Mouse (Mus musculus): ENCODE measurements around the gene Ppp2r5a.
"Not testable (repeated sequence)": the region's sequence is repeated elsewhere in the genome, so short reads cannot be mapped to it uniquely, and the experiment has no call there.

Gene Ppp2r5a

GRCm38 (mm10) chr1:191403074-191403473 lies at the start of gene Ppp2r5a:
TSS of gene Ppp2r5a (minus strand) at chr1:191403272.
- DNase-seq (ENCODE audit: low read depth, low spot score): no peak

- DNase-seq (ENCODE audit: low read depth, low spot score): no peak
These were observed 47.5 kb upstream of the Ppp2r5a start for GRCm38 (mm10) chr1:191450614-191451013.

- DNase-seq (ENCODE audit: low read depth, low spot score): no peak
These were observed 46.5 kb upstream of the Ppp2r5a start for GRCm38 (mm10) chr1:191449537-191449936.

- DNase-seq (ENCODE audit: low read depth, low spot score): no peak
These were observed 44.4 kb upstream of the Ppp2r5a start for GRCm38 (mm10) chr1:191447391-191448016.

- peak; percentile 66 for DNase-seq (ENCODE audit: low read depth, low spot score)
These were observed 43.2 kb upstream of the Ppp2r5a start for GRCm38 (mm10) chr1:191446307-191446706.

- no peak for DNase-seq (ENCODE audit: low read depth, low spot score)
These were observed 42.8 kb upstream of the Ppp2r5a start for GRCm38 (mm10) chr1:191445831-191446258.

GRCm38 (mm10) chr1:191445401-191445800 lies 42.3 kb upstream of the Ppp2r5a start:
- no peak for DNase-seq (ENCODE audit: low read depth, low spot score)

GRCm38 (mm10) chr1:191444467-191444866 lies 41.4 kb upstream of the Ppp2r5a start:
- DNase-seq (ENCODE audit: low read depth, low spot score): no peak

GRCm38 (mm10) chr1:191439011-191439410 lies 35.9 kb upstream of the Ppp2r5a start:
- peak; percentile 88 for DNase-seq (ENCODE audit: low read depth, low spot score)

GRCm38 (mm10) chr1:191438546-191438945 lies 35.5 kb upstream of the Ppp2r5a start:
- DNase-seq (ENCODE audit: low read depth, low spot score): peak; percentile 94

GRCm38 (mm10) chr1:191436647-191437046 lies 33.6 kb upstream of the Ppp2r5a start:
- no peak for DNase-seq (ENCODE audit: low read depth, low spot score)

- no peak for DNase-seq (ENCODE audit: low read depth, low spot score)
These were observed 32.3 kb upstream of the Ppp2r5a start for GRCm38 (mm10) chr1:191435359-191435758.

- peak; percentile 50 for DNase-seq (ENCODE audit: low read depth, low spot score)
These were observed 29.5 kb upstream of the Ppp2r5a start for GRCm38 (mm10) chr1:191432531-191432930.

GRCm38 (mm10) chr1:191432023-191432422 lies 29.0 kb upstream of the Ppp2r5a start:
- no peak for DNase-seq (ENCODE audit: low read depth, low spot score)

- no peak for DNase-seq (ENCODE audit: low read depth, low spot score)
These were observed 27.0 kb upstream of the Ppp2r5a start for GRCm38 (mm10) chr1:191430121-191430520.

- no peak for DNase-seq (ENCODE audit: low read depth, low spot score)
These were observed 22.8 kb upstream of the Ppp2r5a start for GRCm38 (mm10) chr1:191425884-191426283.

GRCm38 (mm10) chr1:191423201-191423600 lies 20.1 kb upstream of the Ppp2r5a start:
- DNase-seq (ENCODE audit: low read depth, low spot score): no peak

GRCm38 (mm10) chr1:191422714-191423113 lies 19.6 kb upstream of the Ppp2r5a start:
- DNase-seq (ENCODE audit: low read depth, low spot score): not testable (repeated sequence)

- DNase-seq (ENCODE audit: low read depth, low spot score): no peak
These were observed 19.1 kb upstream of the Ppp2r5a start for GRCm38 (mm10) chr1:191422164-191422563.

- DNase-seq (ENCODE audit: low read depth, low spot score): no peak
These were observed 18.4 kb upstream of the Ppp2r5a start for GRCm38 (mm10) chr1:191421426-191421999.

GRCm38 (mm10) chr1:191420930-191421404 lies 17.9 kb upstream of the Ppp2r5a start:
- DNase-seq (ENCODE audit: low read depth, low spot score): peak; percentile 24

- peak; percentile 73 for DNase-seq (ENCODE audit: low read depth, low spot score)
These were observed 17.1 kb upstream of the Ppp2r5a start for GRCm38 (mm10) chr1:191419991-191420751.

All from R1 (cell line).